Mouse (Mus musculus) urinary bladder, postnatal 10 days (tissue): ENCODE data around the gene Alkbh4.
"Not testable (repeated sequence)": the region's sequence is repeated elsewhere in the genome, so short reads cannot be mapped to it uniquely, and the experiment has no call there.

Experiments
- DNase-seq: peaks from one replicate; pipeline ENCODE4 v3.0.0; 2022; ENCODE audit warnings: low spot score

The Alkbh4 gene

GRCm38 (mm10) chr5:136135571-136136291 is at the start of gene Alkbh4, which contains the start of gene Lrwd1:
Gene Alkbh4 (plus strand): TSS chr5:136136146.
Gene Lrwd1 (minus strand): TSS chr5:136136074.
- DNase-seq: peak; percentile 77

GRCm38 (mm10) chr5:136086290-136086689 is 49.7 kb upstream of the Alkbh4 start:
- DNase-seq: no peak

GRCm38 (mm10) chr5:136088821-136089575 is 46.9 kb upstream of the Alkbh4 start:
- DNase-seq: no peak

- DNase-seq: no peak
Measured at GRCm38 (mm10) chr5:136091927-136092326, 44.0 kb upstream of the Alkbh4 start.

- no peak for DNase-seq
Measured at GRCm38 (mm10) chr5:136094249-136095010, 41.5 kb upstream of the Alkbh4 start.

- no peak for DNase-seq
Measured at GRCm38 (mm10) chr5:136095089-136095488, 40.9 kb upstream of the Alkbh4 start.

- no peak for DNase-seq
Measured at GRCm38 (mm10) chr5:136098536-136098935, 37.4 kb upstream of the Alkbh4 start.

GRCm38 (mm10) chr5:136102099-136102820 is 33.7 kb upstream of the Alkbh4 start:
- DNase-seq: no peak

GRCm38 (mm10) chr5:136104511-136104910 is 31.4 kb upstream of the Alkbh4 start:
- no peak for DNase-seq

- no peak for DNase-seq
Measured at GRCm38 (mm10) chr5:136108486-136108885, 27.5 kb upstream of the Alkbh4 start.

GRCm38 (mm10) chr5:136109042-136109441 is 26.9 kb upstream of the Alkbh4 start:
- DNase-seq: no peak

GRCm38 (mm10) chr5:136113546-136113945 is 22.4 kb upstream of the Alkbh4 start:
- not testable (repeated sequence) for DNase-seq

GRCm38 (mm10) chr5:136115891-136116783 is 19.8 kb upstream of the Alkbh4 start, which contains the start of gene Polr2j:
Gene Polr2j (plus strand): TSS chr5:136116631.
- peak; percentile 89 for DNase-seq

- no peak for DNase-seq
Measured at GRCm38 (mm10) chr5:136116784-136117112, 19.2 kb upstream of the Alkbh4 start.

GRCm38 (mm10) chr5:136122165-136122564 is 13.8 kb upstream of the Alkbh4 start:
- no peak for DNase-seq

GRCm38 (mm10) chr5:136136292-136136990 is 495 bp downstream of the Alkbh4 start:
- no peak for DNase-seq

- no peak for DNase-seq
Measured at GRCm38 (mm10) chr5:136137658-136138274, 1.8 kb downstream of the Alkbh4 start.

GRCm38 (mm10) chr5:136139393-136139792 is 3.4 kb downstream of the Alkbh4 start:
- DNase-seq: no peak

- DNase-seq: no peak
Measured at GRCm38 (mm10) chr5:136140057-136140482, 4.1 kb downstream of the Alkbh4 start.

GRCm38 (mm10) chr5:136142746-136143145 is 6.8 kb downstream of the Alkbh4 start:
- no peak for DNase-seq
